Mouse (Mus musculus) embryonic facial prominence, embryonic 15.5 days (tissue): ENCODE data around the gene Bloc1s4. TPM values are rescaled to one million over a fixed set of nuclear protein-coding genes. Genes with fewer than 3 reads are reported as not detected.
"Not testable (repeated sequence)": the region's sequence is repeated elsewhere in the genome, so short reads cannot be mapped to it uniquely, and the experiment has no call there.

ENCODE experiments used
- ATAC-seq: fragments of 200-750 bp; cut with Nextera tagmentation; 2 replicates; pipeline ENCODE4 v1.8.0; 2017; ENCODE audit warnings: low read depth, moderate TSS enrichment; ENCODE audit not compliant: insufficient number of reproducible peaks, low FRiP score, low TSS enrichment
- H3K27ac ChIP-seq: fragments of 300-500 bp; sonication (generic); replicated peaks from 2 replicates; pipeline ENCODE4 v1.5.1; 2015; ENCODE audit warnings: mild to moderate bottlenecking, inconsistent platforms
- H3K27me3 ChIP-seq: fragments of 300-500 bp; sonication (generic); 2 replicates; pipeline ENCODE4 v1.6.1; 2015; ENCODE audit warnings: inconsistent platforms
- H3K36me3 ChIP-seq: fragments of 300-500 bp; sonication (generic); 2 replicates; pipeline ENCODE4 v1.6.1; 2015; ENCODE audit warnings: mild to moderate bottlenecking, inconsistent platforms
- H3K4me1 ChIP-seq: fragments of 300-500 bp; sonication (generic); 2 replicates; pipeline ENCODE4 v1.6.1; 2015; ENCODE audit warnings: inconsistent platforms
- H3K4me2 ChIP-seq: fragments of 300-500 bp; sonication (generic); replicated peaks from 2 replicates; pipeline ENCODE4 v1.6.1; 2015; ENCODE audit warnings: mild to moderate bottlenecking, inconsistent platforms
- H3K4me3 ChIP-seq: fragments of 300-500 bp; sonication (generic); replicated peaks from 2 replicates; pipeline ENCODE4 v1.5.1; 2015; ENCODE audit warnings: mild to moderate bottlenecking, inconsistent platforms
- H3K9ac ChIP-seq: fragments of 300-500 bp; sonication (generic); 2 replicates; pipeline ENCODE4 v1.6.1; 2015; ENCODE audit warnings: inconsistent platforms
- H3K9me3 ChIP-seq: fragments of 300-500 bp; sonication (generic); replicated peaks from 2 replicates; pipeline ENCODE4 v1.6.1; 2016; ENCODE audit warnings: inconsistent platforms
- WGBS: fragments of 180-500 bp; shearing (Covaris S2); methylation state at CpG from one replicate; pipeline ENCODE4 v1.1.7; 2015; 5-methylcytosine and 5-hydroxymethylcytosine counted together
- polyA plus RNA-seq: library from polyadenylated mRNA; unstranded; fragments of >200 nt; fragmentation: Nextera tagmentation; extraction: Ambion mirVana; gene quantifications from 2 replicates; pipeline ENCODE4 v1.2.1, GENCODE M21; 2015

Gene Bloc1s4
- polyA plus RNA-seq: 31.2 and 34.1 TPM in 2 replicates

DNA sequence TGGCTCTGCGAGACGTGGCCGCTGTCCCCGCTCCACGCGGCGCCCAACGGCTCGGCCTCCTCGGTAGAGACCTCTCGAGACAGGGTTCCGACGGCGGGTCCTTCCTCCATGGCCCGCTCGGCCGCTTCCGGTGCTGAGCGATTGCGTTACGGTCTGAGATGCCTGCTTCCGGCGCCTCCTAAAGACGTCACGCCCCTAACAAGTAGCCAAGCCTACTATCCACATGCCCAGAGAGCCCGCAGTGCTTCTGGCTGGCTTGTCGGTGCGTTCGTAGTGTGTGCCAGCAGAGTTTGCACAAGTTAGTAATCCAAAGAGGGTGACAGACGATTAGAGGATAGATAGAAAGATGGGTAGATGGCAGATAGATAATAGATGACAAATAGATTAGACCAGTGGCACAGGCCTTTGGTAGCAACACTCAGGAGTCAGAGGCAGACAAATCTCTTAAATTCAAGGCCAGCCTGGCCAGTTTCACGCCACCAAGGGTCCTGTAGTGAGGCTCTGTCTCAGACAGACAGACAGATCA is at the start of gene Bloc1s4:
Bloc1s4 (minus strand) TSS at position 115 of the 526 bp plus-strand sequence.
- Histone ChIP-seq H3K9me3 (no peaks in the 10 kb centered on the region), H3K36me3 (no peaks in the 10 kb centered on the region), H3K4me1 (peaks cover 19% of the 10 kb centered on the region), H3K27me3 (peaks cover 3% of the 10 kb centered on the region), H3K27ac (no peak within 1 kb of the TSS), H3K4me2 (peak within 1 kb of the TSS; percentile 93), H3K4me3 (peak within 1 kb of the TSS; percentile 80), H3K9ac (peak within 1 kb of the TSS; percentile 69)
- 4% methylated on average over 31 of the region's 31 CpGs for WGBS
- peak; percentile 89 for ATAC-seq

DNA sequence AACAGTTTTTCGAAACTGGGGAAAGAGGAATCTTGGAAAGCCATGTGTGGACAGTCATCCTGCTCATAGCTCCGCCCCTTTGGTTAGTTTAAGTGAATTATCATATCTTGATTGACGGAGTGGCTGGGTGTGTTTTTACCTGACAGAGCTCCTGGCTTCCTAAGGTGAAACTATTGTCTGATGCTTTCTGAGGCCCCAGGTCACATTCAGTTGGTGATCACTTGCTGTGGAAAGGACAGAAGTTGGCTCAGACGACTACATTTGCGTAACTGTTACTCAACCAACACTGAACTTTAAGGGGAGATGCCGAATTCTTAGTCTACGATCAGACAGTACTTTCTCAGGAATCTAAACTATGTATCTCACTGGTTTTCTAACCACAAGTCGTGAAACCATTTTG is 48.8 kb upstream of the Bloc1s4 start:
- H3K27me3 ChIP-seq: 0 out of 2 replicates have a peak, but pooled peaks cover 4% of the 10 kb centered on the region
- peak overlapping the region; percentile 71 for H3K4me2 ChIP-seq
- 34% methylated on average over 8 of the region's 8 CpGs for WGBS
- H3K4me3 ChIP-seq: peak overlapping the region; percentile 67
- H3K27ac ChIP-seq: peak overlapping the region; percentile 86
- H3K4me1 ChIP-seq: peaks cover 12% of the 10 kb centered on the region
- no peak for ATAC-seq
- peaks cover 16% of the 10 kb centered on the region; the same call in 1 of the 2 replicates for H3K36me3 ChIP-seq
- no peaks in the 10 kb centered on the region for H3K9me3 ChIP-seq
- H3K9ac ChIP-seq: no peak overlapping the region

DNA sequence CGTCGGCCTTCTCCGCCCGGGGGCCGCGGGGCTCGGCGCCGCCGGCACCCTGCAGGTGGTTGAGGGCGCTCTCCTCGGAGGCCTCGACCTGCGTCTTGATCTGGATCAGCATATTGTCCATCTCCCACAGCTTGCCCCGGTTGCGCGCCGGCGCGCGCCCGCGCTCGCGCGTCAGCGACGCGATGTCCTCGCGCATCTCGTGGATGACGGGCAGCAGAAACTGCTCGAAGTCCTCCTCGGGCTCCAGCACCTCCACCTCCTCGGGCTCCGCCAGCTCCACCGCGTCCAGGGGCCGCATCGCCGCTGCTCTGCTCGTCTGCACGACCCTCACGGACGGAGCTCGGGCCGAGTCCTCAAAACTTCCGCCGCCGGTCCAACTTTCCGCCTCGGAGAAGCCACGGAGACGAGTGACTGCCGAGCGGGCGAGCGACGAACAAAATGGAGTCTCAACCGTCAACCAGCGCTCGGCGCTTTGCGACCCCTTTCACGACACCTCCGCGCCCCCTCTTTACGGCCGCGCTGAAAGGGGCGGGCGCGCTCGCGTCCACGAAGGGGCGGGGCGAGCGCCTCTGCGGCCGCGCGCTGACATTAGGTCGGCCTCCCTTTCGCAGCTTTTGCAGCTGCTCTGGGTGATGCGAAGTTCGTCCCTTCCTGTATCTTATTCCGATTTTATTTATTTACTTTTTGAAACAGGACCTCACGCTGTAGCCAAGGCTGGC is 48.0 kb upstream of the Bloc1s4 start, which contains the start of gene Mrfap1:
Mrfap1 (minus strand) TSS at position 477 of the 719 bp plus-strand sequence.
- peak within 1 kb of the TSS; percentile 71 for H3K4me2 ChIP-seq
- H3K27me3 ChIP-seq, H3K9me3 ChIP-seq: not testable (repeated sequence)
- H3K36me3 ChIP-seq: peaks cover 16% of the 10 kb centered on the region; the same call in 1 of the 2 replicates
- WGBS: under 1% methylated on average over 90 of the region's 90 CpGs
- peaks cover 12% of the 10 kb centered on the region for H3K4me1 ChIP-seq
- H3K4me3 ChIP-seq: peak within 1 kb of the TSS; percentile 67
- peak within 1 kb of the TSS; percentile 68 for H3K9ac ChIP-seq
- ATAC-seq: peak; percentile 83
- H3K27ac ChIP-seq: peak within 1 kb of the TSS; percentile 98

DNA sequence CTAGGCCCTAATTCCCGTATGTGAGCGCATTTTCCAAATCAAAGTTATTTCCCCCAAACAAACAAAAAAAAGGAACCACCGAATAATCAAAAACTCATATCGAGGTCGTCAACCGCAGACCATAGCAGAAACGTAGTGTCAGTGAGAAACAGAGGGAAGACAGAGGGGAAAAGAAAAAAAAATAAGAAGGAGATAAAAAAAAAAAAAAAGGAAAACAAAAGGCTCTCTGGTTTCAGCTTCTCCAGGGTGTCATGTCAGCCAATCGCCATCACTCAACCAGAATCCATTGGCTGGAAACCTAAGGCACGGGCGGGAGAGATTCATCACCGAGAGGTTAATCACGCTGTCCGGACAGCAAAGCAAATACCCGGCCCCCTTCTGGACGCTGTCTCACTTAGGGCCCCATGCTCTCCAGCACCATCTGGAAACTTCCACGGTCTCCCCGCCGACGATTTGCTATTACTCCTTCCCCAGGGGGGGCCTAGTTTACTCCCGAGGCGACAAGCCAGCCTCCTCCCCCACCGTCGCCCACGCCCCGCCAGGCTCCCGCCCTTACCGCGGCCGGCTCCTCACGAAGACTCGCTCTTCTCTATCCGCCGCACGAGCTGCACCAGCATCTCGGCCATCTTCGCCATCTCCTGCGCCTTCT is 47.3 kb upstream of the Bloc1s4 start:
- peak; percentile 63 for ATAC-seq
- H3K9me3 ChIP-seq, H3K27me3 ChIP-seq: not testable (repeated sequence)
- 3% methylated on average over 35 of the region's 37 CpGs for WGBS
- Histone ChIP-seq H3K9ac (peak overlapping the region; percentile 68), H3K36me3 (peaks cover 16% of the 10 kb centered on the region; the same call in 1 of the 2 replicates), H3K4me2 (peak overlapping the region; percentile 71), H3K4me3 (peak overlapping the region; percentile 67), H3K4me1 (peaks cover 12% of the 10 kb centered on the region), H3K27ac (peak overlapping the region; percentile 98)

DNA sequence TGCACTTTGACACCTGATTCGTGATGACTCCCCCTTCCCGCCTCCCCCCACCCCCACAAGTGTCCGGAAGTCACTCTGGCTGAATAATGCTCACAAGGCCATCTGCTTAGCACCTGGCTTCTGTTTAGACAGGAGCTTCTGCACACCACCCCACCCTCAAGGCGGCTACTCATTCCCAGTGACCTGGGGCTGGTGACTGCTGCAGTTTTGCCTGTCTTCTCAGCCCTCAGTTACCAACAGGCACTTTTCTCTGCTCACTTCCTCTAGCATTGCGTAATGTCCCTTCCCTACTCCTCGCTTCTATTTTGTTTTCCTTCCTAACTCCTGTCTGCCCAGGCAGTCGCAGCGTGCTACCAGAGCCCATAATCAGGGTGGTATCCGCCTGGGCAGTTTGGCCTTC is 43.4 kb upstream of the Bloc1s4 start:
- Histone ChIP-seq H3K27ac (no peak overlapping the region), H3K4me1 (peaks cover 7% of the 10 kb centered on the region), H3K36me3 (peaks cover 16% of the 10 kb centered on the region; the same call in 1 of the 2 replicates), H3K4me3 (no peak overlapping the region), H3K9me3 (no peaks in the 10 kb centered on the region), H3K27me3 (no peaks in the 10 kb centered on the region), H3K4me2 (no peak overlapping the region), H3K9ac (no peak overlapping the region)
- no peak for ATAC-seq
- WGBS: 75% methylated on average over 9 of the region's 9 CpGs

DNA sequence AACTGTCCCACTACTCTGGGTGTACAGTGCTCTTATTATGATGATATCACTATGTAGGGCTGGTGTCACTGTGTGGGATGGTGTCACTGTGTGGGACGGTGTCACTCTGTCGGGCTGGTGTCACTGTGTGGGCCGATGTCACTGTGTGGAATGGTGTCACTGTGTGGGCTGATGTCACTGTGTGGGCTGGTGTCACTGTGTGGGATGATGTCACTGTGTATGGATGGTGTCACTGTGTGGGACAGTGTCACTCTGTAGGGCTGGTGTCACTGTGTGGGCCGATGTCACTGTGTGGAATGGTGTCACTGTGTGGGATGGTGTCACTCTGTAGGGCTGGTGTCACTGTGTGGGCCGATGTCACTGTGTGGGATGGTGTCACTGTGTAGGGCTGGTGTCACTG is 37.6 kb upstream of the Bloc1s4 start:
- no peaks in the 10 kb centered on the region for H3K9me3 ChIP-seq
- H3K9ac ChIP-seq: no peak overlapping the region
- no peaks in the 10 kb centered on the region for H3K36me3 ChIP-seq
- H3K4me1 ChIP-seq: no peaks in the 10 kb centered on the region
- H3K4me2 ChIP-seq: no peak overlapping the region
- no peak overlapping the region for H3K27ac ChIP-seq
- H3K4me3 ChIP-seq: no peak overlapping the region
- ATAC-seq: no peak
- 96% methylated on average over 5 of the region's 5 CpGs for WGBS
- H3K27me3 ChIP-seq: no peaks in the 10 kb centered on the region

DNA sequence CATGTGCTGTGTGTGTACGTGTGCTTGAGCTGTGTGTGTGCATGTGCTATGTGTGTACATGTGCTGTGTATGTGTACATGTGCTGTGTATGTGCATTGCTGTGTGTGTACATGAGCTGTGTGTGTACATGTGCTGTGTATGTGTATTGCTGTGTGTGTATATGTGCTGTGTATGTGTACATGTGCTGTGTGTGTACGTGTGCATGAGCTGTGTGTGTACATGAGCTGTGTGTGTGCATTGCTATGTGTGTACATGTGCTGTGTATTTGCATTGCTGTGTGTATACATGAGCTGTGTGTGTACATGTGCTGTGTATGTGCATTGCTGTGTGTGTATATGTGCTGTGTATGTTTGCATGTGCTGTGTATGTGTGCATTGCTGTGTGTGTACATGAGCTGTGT is 31.1 kb upstream of the Bloc1s4 start:
- H3K9me3 ChIP-seq: no peaks in the 10 kb centered on the region
- H3K4me1 ChIP-seq: 0 out of 2 replicates have a peak, but pooled peaks cover 3% of the 10 kb centered on the region
- H3K27ac ChIP-seq: no peak overlapping the region
- no peaks in the 10 kb centered on the region for H3K36me3 ChIP-seq
- no peak for ATAC-seq
- H3K9ac ChIP-seq: no peak overlapping the region
- H3K4me3 ChIP-seq: no peak overlapping the region
- 82% methylated on average over 2 of the region's 2 CpGs for WGBS
- H3K27me3 ChIP-seq: no peaks in the 10 kb centered on the region
- H3K4me2 ChIP-seq: no peak overlapping the region

DNA sequence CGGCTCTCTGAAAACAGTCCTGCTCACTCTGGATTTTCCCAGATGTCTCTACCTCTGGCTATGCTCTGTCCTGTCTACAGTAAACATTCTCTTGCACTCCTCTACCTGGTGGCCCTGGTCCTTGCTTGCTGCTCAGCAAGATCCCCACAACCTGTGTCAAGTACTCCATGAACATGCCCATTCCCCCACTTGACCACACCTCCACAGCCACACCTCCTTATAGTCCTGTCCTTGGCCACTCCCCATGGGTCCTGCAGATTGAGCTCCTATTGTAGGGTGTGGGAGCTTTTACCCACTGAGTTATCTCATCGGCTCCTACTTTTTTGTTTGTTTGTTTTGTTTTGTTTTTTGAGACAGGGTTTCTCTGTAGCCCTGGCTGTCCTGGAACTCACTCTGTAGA is 30.5 kb upstream of the Bloc1s4 start:
- Histone ChIP-seq H3K4me1 (0 out of 2 replicates have a peak, but pooled peaks cover 3% of the 10 kb centered on the region), H3K36me3 (no peaks in the 10 kb centered on the region), H3K4me2 (no peak overlapping the region), H3K4me3 (no peak overlapping the region), H3K27ac (no peak overlapping the region), H3K9me3 (no peaks in the 10 kb centered on the region), H3K9ac (no peak overlapping the region), H3K27me3 (no peaks in the 10 kb centered on the region)
- peak; percentile 34; the same call in 1 of the 2 replicates for ATAC-seq
- WGBS: 87% methylated on average over 1 of the region's 2 CpGs

DNA sequence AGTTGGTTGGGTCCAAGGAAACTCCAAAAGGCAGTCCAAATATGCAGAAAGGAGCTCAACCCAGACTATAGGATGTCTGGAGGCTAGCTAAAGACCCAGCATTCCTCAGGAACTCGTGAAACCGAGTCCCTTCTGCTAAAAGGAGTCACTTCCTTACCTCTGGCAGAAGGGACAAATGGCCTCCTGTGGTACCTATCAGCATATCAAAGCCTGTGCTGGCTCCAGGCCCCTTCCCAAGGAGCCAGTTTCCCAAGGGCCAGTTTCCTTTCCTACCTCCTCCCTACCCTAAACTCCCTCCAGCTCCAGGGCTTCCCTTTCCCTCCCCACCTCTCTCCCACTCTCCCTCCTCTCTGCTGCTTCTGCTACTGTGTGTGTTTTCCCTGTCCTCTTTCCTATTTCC is 28.7 kb upstream of the Bloc1s4 start:
- WGBS: 5% methylated on average over 2 of the region's 2 CpGs
- Histone ChIP-seq H3K4me1 (0 out of 2 replicates have a peak, but pooled peaks cover 3% of the 10 kb centered on the region), H3K9me3 (no peaks in the 10 kb centered on the region), H3K36me3 (no peaks in the 10 kb centered on the region), H3K4me2 (no peak overlapping the region), H3K27me3 (no peaks in the 10 kb centered on the region), H3K4me3 (no peak overlapping the region), H3K27ac (no peak overlapping the region), H3K9ac (no peak overlapping the region)
- no peak for ATAC-seq

DNA sequence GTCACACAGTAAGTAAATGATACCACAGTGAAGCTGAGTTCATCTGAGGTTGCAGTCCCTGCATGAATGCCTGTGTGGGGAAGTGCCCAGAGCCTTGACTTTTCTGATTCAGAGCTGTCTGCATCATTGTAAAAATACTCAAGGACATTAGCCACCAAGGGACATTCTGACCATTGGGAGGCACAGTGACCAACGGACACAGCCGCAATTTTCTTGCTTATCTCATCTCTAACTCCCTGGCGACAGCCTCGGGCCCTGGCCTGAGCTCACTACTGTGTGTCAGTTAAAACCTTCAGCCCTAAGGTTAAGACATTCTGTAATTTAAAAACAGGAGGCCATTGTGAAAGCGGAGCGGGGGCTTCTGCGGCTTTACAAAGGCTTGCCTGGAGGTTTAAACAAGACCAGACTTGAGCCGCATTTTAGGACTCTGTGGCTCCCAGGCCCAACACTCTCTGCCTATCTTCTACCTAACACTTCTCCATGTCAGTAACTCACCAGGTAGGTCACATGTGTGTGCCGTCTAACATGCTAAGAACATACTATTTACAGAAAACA is 27.6 kb upstream of the Bloc1s4 start:
- Histone ChIP-seq H3K27me3 (no peaks in the 10 kb centered on the region), H3K27ac (no peak overlapping the region), H3K4me2 (no peak overlapping the region), H3K9ac (no peak overlapping the region), H3K9me3 (no peaks in the 10 kb centered on the region), H3K4me3 (no peak overlapping the region), H3K4me1 (0 out of 2 replicates have a peak, but pooled peaks cover 3% of the 10 kb centered on the region), H3K36me3 (no peaks in the 10 kb centered on the region)
- no peak for ATAC-seq
- WGBS: 16% methylated on average over 9 of the region's 9 CpGs

DNA sequence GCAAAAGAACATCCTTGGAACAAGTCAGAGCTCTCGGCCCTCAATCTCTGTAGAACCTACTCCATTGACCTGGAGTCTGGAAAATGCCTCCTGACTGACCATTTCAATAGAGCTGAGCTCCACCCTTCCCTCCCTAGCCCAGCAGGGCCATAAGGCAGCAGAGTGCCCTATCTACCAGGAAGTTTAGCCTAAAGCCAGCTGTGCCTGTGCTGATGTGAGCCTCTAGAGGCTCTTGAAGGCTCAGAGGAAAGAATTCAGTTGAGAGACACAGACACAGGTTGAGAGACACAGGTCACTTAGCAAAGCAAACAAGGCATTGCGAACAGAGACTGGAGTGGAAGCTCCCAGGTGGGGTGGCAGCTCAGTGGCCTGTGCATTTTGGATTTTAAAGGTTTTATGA is 26.9 kb upstream of the Bloc1s4 start:
- no peak for ATAC-seq
- H3K4me1 ChIP-seq: 0 out of 2 replicates have a peak, but pooled peaks cover 3% of the 10 kb centered on the region
- 95% methylated on average over 2 of the region's 2 CpGs for WGBS
- H3K27me3 ChIP-seq: no peaks in the 10 kb centered on the region
- H3K9me3 ChIP-seq: no peaks in the 10 kb centered on the region
- no peak overlapping the region for H3K4me3 ChIP-seq
- H3K36me3 ChIP-seq: no peaks in the 10 kb centered on the region
- no peak overlapping the region for H3K9ac ChIP-seq
- H3K4me2 ChIP-seq: no peak overlapping the region
- no peak overlapping the region for H3K27ac ChIP-seq
